Mouse (Mus musculus): ENCODE results near the gene Dlx1.

Dlx1 gene

DNA sequence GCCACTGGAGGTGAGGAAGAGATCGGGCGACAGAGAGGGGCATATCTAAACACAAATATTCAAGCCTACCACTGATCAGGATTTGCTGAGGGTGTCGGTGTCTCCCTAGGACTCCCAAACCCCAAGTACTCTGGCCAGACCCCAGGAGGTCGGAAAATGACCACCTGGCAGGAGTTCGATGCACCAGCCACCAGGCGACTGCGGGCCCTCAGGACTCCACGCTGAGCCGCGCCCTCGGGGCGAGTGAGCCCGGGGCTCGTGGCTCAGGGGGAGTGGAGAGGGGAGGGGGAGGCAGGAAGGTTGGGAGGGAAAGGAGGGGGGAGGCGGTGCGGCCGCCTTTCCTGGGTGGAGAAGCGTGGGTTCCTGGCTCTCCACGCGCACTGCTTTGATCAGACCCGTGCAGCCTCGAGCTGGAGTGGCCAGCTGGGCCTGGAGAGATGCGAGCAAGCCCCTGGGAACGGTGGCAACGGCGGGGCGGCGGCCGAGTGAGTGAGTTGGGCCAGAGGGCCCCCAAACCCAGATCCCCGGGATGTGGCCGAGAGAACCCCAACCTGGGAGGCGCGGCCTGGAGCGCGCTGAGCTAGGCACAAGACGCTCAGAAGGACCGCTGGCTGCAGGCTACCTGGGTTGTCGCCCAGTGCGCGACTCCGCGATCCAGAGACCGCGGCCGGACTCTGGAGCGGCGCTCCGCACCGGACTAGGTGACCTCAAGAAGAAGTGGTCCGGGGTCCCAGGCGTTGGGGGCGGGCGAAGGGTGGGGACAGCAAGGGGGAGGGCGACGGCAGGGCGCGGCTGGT is 999 bp downstream of the Dlx1 start:
- no peak for DNase-seq

DNA sequence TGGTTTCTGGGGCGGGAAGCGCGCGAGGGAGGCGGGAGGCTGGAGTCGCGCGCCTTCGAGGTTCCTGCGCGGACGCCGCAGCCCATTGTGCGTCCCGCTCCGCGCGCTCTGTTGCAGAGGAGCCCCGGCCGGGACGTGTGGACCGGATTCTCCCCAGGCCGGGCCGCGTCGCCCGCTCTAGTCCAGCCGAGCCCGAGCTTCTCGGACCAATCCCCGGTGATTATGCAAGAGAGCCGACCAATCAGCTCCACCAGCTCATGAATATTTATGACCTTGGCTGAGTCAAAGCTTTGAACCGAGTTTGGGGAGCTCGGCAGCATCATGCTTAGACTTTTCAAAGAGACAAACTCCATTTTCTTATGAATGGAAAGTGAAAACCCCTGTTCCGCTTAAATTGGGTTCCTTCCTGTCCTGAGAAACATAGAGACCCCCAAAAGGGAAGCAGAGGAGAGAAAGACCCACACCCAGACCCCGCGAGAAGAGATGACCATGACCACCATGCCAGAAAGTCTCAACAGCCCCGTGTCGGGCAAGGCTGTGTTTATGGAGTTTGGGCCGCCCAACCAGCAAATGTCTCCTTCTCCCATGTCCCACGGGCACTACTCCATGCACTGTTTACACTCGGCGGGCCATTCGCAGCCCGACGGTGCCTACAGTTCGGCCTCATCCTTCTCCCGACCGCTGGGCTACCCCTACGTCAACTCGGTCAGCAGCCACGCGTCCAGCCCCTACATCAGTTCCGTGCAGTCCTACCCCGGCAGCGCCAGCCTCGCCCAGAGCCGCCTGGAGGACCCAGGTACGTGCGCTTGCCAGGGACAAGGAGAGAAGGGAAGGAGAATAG is 1.8 kb downstream of the Dlx1 start:
- DNase-seq = no peak

DNA sequence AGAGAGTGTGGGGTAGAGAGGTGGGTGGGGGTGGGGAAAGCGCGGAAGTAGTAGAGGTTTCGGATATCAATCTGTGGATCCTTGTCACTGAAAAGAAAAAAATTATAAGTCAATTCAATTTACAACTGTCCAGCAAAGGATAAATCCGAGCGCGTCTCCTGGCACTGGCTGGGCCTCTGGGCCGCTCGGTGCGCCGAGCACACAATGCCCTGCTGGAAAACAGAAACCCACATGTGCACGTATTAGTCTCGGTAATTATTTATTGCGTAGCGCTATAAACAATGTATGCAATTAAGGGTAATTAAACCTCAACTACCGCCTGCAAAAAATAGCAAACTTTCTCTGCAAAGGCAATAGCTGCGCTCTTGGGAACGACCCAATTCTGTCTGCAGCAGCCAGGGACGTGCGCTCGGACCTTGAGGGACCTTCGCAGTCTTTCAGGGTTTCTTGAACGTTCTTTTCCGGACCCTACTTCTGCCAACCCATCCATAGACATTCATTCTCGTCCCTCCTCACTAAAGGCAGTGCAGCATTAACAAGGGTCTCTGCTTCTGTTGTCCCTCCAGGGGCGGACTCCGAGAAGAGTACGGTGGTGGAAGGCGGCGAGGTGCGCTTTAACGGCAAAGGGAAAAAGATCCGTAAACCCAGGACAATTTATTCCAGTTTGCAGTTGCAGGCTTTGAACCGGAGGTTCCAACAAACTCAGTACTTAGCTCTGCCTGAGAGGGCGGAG is 2.6 kb downstream of the Dlx1 start:
- no peak for DNase-seq

DNA sequence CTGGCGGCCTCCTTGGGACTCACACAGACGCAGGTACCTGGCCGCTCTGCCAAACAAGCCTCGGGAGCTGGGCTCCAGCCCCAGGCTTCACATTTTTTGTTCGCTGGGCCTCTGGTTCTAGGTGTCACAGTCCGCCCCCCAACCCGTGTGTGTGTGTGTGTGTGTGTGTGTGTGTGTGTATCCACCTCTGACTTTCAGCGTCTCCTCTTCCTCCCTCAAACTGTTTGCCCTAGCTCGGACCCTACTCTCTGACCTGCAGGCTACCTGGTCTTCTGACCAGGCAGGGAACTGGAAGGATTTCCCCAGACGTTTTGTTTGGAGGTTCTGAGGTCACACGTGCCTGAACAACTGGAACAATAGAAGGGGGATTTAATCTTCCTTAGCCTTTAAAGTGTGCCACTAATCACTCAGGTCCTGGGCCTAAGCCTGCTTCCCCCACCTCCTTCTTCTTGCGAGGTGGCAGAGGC is 3.2 kb downstream of the Dlx1 start:
- no peak for DNase-seq

DNA sequence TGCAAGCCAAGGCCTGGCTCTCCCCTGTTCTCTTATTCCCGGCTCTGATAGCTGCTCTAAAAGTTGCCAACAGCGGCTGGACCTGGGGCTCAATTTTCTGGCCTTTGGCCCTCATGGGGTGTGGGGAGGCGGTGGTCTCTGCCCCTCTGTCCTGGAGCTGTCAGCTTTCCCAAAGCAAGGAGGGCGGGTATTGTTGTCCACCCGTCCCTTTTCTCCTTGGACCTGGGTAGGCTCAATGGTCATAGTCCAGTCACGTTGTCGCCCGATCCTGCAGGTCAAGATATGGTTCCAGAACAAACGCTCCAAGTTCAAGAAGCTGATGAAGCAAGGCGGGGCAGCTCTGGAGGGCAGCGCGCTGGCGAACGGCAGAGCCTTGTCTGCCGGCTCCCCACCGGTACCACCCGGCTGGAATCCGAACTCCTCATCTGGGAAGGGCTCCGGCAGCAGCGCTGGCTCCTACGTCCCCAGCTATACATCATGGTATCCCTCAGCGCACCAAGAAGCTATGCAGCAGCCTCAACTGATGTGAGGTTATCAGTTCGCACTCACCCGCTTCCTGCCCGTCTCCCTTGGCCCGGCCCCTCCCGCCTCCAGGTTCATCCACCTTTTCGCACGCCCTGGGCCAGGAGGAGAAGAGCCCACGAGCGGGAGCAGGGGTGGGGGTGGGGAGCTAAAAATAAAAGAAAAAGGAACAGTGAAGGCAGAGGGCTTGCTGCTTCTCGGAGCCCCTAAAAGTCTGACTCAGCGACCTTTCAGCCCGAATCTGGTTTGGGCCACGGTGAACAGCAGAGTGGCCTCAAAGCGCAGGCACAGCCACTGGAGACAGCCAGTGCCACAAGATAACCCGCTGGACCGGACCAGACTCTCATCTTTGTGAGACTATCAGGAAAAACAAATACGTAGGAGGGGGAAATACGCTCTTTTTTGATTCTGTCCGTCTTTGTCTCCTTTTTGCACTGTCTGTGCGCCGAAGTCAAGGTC is 4.4 kb downstream of the Dlx1 start:
- DNase-seq = no peak

- DNase-seq = no peak
These were observed 5.2 kb downstream of the Dlx1 start for GRCm38 (mm10) chr2:71533094-71533493.

GRCm38 (mm10) chr2:71534242-71535052 is 6.5 kb downstream of the Dlx1 start:
- DNase-seq = no peak

DNA sequence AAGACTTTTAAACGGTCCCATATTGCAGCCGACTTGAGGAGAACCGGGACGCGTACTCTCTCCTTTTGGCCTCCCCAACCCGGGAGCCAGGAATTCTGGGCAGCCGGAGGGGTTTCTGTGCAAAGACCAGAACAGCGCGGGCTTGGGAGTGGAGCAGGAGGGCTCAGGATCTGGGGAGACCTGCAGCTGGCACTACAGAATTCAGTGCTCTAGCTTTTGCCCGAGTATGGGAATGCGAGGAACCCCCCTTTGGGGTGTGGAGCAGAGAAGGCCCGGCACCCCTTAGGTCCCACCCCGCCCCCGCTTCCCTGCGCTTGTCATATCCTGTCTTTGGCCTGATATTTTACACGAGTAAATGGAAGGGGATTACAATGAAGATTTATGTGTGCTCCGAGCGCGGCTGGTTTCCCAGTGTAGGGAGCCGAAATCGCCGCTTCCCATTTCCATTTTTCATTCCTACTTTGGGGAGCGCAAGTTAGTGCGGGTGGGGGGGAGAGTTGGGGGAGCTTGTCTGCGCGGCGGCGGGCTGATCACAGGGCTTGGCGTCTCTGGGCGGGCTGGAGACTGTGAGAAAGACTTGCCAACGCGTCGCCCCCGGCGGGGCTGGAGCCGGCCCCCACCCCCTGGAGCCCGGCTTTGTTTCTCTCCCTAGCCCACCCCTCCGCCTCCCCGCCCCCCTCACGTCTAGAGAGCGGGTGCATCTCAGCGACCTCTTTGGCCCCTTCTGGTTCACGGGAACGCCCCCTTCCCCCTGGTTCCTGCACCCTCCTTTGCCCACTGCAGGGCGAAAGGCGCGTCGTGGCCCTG is 12.9 kb downstream of the Dlx1 start:
- DNase-seq = no peak

- no peak for DNase-seq
These were observed 13.7 kb downstream of the Dlx1 start for GRCm38 (mm10) chr2:71541418-71542226.

DNA sequence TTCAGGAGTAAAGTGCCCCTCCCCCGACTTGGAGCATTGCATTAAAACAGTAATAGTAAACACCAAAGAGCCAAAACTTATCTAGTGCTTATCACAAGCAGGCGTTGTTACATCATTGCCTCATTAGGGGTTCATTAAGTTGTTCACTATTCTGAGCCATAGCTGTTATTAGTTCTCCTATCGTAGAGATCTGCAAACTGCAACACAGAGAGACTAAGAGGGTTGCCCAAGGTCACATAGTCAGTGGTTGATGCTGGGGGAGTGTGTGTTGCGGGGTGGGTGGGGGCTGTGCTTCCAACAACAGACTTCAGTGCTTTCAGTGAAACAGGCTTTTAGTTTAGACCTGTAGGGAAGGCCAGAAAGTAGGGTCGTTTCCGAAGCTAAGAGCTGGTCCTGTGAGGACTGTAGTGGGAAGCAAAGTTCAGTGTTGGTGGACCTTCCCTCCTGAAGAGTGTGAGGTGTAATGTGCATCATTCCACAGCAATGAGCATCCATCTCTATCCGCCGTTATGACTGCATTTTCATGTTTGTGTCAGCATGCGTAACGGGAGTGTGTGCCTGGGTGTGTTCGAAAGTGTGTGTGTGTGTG is 14.4 kb downstream of the Dlx1 start:
- DNase-seq = no peak

DNA sequence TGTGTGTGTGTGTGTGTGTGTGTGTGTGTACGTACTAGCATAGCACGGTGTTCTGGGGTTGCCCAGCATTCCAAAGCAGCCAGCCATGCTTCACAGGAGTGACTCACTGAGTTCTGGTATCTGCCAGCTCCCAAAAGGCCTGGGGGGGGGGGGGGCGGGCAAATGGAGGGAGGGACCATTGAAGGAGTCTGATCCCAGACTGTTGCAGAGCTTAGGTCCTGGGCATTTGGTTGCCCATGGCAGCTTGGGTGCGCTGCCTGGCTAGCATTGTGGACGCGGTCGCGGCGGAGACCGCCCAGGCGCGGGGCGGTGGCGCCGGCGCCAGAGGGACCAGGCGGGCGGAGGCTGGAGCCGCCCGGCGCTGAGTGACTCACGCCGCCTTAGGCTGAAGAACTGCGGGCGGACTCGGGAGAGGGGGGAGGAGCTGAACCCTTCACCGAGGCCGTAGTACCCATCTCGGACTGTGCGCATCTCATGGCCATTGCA is 14.9 kb downstream of the Dlx1 start:
- no peak for DNase-seq

DNA sequence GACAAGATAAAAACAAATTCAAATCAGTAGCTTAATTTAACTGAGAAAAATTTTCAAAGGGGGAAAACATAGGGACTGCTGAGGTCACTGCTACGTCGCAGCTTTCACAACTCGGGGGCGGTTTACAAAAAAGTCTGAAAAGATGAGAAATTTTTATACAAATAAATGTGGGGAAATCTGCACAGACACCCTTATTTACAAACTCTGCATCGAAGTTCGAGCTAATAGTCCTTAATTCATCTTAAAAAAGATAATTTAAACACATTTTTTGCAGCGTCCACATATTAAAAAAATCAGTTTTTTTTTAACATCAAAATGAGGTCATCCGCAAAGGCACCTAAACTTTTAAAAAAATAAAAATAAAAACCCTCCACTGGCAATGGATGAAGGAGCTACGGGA is 15.6 kb downstream of the Dlx1 start:
- no peak for DNase-seq

DNA sequence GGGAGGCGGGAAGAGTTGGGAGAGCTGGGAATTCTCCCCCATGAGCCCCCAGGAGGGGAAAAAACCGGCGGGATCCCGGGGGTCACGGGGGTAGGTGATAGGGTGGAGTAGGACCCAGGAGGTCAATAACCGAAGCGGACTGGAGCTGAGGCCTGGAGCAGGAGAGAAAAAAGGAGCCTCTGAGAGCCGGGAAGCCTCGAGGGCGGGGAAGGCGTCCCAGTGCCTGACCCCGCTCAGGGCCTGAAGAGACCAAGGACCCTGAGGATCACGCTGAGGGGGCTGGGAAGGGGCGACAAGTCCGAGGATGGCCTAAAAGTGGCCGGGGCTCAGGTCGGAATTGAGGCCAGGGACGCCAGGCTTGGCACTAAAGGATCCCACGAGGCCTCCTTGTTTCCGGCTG is 16.0 kb downstream of the Dlx1 start:
- DNase-seq = no peak

DNA sequence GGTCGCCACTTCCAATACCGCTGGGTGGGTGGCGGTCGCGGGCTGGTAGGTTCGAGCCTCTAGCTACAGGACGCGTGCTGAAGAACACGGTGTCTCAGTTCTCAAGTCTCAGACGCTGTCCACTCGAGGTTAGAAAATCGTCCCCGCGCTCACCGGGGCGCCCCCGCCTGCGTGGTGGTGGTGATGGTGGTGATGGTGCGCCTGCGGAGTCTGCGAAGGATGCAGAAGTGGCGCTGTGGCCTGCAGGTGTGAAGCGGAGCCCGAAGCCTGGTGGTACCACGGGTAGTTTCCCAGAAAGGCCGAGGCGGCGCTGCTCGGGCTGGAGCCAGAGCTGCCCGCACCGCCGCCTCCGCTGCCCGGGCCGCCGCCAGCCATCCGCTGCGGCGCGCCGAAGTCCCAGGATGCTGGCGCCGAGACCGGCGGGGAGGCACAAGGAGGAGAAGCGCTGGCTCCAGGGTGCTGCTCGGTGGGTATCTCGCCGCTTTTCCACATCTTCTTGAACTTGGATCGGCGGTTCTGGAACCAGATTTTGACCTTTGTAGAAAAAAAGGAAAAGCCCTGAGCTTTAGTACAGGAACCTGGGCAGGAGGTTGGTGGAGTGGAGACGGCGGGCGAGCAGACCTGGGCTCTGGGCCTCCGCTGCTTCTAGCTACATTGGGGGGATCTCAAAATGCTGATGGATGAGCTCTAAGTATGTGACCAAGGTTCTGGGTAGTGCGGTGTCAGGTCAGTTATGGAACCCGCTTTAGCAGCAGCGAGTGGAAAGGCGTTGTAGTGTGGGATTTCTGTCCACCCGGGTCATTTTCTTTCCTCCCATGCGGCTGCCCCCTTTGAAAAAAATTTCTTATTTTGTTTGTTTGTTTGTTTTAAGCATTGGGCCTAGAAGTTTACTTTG is 16.7 kb downstream of the Dlx1 start:
- DNase-seq = no peak

DNA sequence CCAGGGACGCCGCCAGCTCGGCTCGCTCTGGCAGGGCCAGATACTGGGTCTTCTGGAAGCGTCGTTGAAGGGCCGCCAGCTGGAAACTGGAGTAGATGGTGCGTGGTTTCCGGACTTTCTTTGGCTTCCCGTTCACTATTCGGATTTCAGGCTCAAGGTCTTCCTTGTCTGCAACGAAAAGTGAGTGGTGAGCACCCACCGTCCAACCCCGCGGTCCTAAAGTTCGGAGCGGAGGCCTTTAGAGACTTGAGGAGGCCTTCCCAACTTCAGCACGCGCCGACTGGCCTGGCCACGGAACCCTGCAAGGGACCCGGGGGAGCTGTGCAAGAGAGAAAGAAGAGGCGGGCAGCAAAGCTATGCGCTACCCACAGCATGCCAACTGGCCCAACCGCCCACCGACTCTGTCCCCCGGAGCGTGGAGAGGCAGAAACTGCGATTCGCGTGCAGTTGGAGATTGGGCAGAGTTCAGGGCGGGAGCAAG is 17.5 kb downstream of the Dlx1 start:
- DNase-seq = no peak

- DNase-seq = no peak
These were observed 18.1 kb downstream of the Dlx1 start for GRCm38 (mm10) chr2:71545882-71546639.

- DNase-seq = no peak
These were observed 18.7 kb downstream of the Dlx1 start, which contains the start of gene Dlx2 for GRCm38 (mm10) chr2:71546640-71547071. Gene Dlx2 (minus strand): TSS chr2:71546754.

Data from right cerebral cortex, postnatal 14 days (tissue).